Mouse (Mus musculus): ENCODE data around the gene Bard1. TPM values are rescaled to one million over a fixed set of nuclear protein-coding genes. Genes with fewer than 3 reads are reported as not detected.
A peak's percentile ranks its signal among the peaks of the same experiment; 100 is the strongest.

The Bard1 gene
- polyA plus RNA-seq, 1 experiment from 2014 or later: 2.0 TPM

DNA sequence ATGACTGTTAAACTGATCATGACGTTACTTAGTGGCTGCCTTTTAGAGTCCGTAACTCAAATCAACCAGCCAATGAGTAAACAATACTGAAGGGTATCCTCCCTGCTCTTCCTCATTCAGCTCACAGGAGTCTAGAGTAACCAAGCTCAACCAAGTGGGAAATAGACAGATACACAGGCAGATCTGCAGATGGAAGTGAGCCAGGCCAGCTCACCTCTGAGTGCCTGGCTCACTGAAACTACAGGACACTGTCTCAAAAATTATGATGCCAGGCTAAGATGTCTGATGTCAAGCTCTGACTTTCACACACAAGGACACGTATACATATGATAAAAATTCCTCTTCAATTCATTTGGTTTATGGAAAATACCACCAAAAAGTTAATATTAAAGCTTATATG is 59.0 kb downstream of the Bard1 start:
- H3K9ac ChIP-seq (replicated peaks): no peak overlapping the region
- no peak overlapping the region for H3K27ac ChIP-seq (replicated peaks)
- H3K4me1 ChIP-seq: no peaks in the 10 kb centered on the region
- H3K9me3 ChIP-seq: no peaks in the 10 kb centered on the region
- H3K36me3 ChIP-seq: no peaks in the 10 kb centered on the region
- no peaks in the 10 kb centered on the region for H3K27me3 ChIP-seq
- H3K4me2 ChIP-seq (replicated peaks): no peak overlapping the region
- no peak for ATAC-seq (ENCODE audit: low FRiP score, low read depth)
- WGBS: 96% methylated on average over 3 of the region's 3 CpGs
- no peak overlapping the region for H3K4me3 ChIP-seq

DNA sequence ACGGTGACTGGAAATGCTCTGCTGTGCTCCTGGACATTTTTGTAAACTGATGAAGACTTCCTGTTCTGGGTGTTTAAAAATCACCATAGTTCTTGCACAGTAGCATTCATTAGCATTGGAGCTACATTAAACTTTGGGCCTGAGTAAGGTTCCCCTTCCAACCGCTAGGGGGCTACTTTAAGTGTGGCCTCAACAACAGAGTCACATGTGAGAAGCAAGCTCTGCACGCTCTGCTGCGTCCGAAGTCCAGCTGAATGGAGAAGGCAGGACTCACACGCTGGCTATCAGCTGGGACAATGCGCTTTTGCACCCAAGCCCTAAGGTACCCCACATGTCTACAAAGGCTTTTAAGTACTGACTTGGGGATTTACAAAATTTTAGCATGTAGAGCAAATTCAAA is 65.9 kb downstream of the Bard1 start:
- Histone ChIP-seq H3K27ac (replicated peaks) (no peak overlapping the region), H3K4me2 (replicated peaks) (no peak overlapping the region), H3K4me1 (no peaks in the 10 kb centered on the region), H3K9ac (replicated peaks) (no peak overlapping the region), H3K36me3 (no peaks in the 10 kb centered on the region), H3K4me3 (no peak overlapping the region), H3K9me3 (no peaks in the 10 kb centered on the region), H3K27me3 (no peaks in the 10 kb centered on the region)
- WGBS: 47% methylated on average over 7 of the region's 7 CpGs
- ATAC-seq (ENCODE audit: low FRiP score, low read depth): peak; percentile 80

DNA sequence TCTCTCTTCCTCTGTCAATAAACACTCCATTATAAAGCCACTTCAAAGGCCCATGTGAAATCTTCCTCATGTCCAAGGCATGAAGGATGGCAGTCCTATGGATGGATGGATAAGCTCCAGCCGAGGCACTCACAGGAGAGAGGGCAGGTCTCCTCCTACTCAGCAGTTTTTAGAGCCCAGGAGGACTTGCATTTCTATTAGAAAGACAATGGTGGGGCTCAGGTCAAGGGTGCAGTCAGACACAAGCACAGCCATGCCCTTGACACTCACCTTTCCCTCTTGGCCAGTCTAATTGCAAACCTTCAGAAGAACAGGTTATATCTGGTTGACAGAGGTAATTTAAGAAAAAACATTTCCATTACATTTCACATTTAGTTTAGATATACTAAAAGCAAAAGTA is 67.4 kb downstream of the Bard1 start:
- H3K9ac ChIP-seq (replicated peaks): no peak overlapping the region
- H3K9me3 ChIP-seq: no peaks in the 10 kb centered on the region
- no peak overlapping the region for H3K27ac ChIP-seq (replicated peaks)
- H3K4me3 ChIP-seq: no peak overlapping the region
- no peak for ATAC-seq (ENCODE audit: low FRiP score, low read depth)
- H3K4me2 ChIP-seq (replicated peaks): no peak overlapping the region
- H3K36me3 ChIP-seq: no peaks in the 10 kb centered on the region
- no peaks in the 10 kb centered on the region for H3K4me1 ChIP-seq
- H3K27me3 ChIP-seq: no peaks in the 10 kb centered on the region
- 59% methylated on average over 1 of the region's 1 CpGs for WGBS

DNA sequence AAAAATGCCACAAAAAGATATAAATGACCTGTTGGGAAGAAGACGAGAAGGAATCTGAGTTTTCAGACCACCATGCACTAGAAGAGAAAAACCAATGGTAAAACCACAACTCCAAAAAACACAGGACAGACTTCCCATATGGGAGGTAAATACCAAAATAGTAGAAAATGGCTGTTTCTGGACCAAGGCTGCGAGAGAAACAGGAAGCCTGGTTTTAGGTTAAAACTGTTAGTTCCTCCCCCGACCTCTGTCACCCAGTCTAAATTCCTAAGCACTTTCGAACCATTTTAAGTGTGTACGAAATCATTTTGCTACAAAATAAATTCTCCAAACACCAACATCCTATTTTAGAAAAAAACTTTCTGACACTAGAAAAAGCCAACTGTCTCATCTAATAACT is 80.2 kb downstream of the Bard1 start:
- 90% methylated on average over 5 of the region's 5 CpGs for WGBS
- Histone ChIP-seq H3K4me3 (no peak overlapping the region), H3K9ac (replicated peaks) (no peak overlapping the region), H3K9me3 (no peaks in the 10 kb centered on the region), H3K4me2 (replicated peaks) (no peak overlapping the region), H3K27me3 (no peaks in the 10 kb centered on the region), H3K4me1 (no peaks in the 10 kb centered on the region), H3K27ac (replicated peaks) (no peak overlapping the region), H3K36me3 (no peaks in the 10 kb centered on the region)
- no peak for ATAC-seq (ENCODE audit: low FRiP score, low read depth)

DNA sequence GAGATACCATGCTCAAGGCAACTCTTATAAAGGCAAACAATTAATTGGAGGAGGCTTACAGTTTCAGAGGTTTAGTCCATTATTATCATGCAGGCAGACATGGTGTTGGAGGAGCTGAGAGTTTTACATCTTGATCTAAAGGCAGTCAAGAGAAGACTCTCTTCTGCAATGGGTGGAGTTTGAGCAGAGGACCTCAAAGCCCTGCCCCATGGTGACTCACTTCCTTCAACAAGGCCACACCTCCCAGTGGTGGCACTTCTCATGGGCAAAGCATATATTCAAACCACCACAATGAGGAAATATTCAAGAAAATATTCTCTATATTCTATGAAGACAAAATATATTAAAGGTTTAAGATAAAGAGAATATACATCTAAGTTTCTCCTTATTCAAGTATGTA is 88.6 kb downstream of the Bard1 start:
- Histone ChIP-seq H3K9ac (replicated peaks) (no peak overlapping the region), H3K27me3 (no peaks in the 10 kb centered on the region), H3K36me3 (no peaks in the 10 kb centered on the region), H3K9me3 (no peaks in the 10 kb centered on the region), H3K27ac (replicated peaks) (no peak overlapping the region), H3K4me2 (replicated peaks) (no peak overlapping the region), H3K4me3 (no peak overlapping the region), H3K4me1 (no peaks in the 10 kb centered on the region)
- no peak for ATAC-seq (ENCODE audit: low FRiP score, low read depth)

DNA sequence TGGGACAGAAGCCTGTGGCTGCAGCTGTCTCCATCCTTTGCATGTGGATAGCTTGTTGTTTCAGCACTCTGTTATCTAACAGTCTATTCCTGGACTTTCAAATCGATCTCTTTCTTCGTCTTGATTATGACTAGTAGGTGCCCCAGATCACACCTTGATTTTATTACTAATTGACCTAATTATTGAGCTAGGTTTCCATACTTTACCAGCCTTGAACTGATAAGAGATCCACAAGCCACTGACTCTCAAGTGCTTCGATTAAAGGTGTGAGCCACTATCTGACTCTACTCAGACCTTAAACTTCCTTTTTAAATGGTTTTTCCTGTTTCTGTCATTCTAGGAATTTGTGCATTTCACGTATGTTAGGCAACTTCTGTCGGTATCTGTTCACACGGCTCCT is 96.9 kb downstream of the Bard1 start:
- no peak for ATAC-seq (ENCODE audit: low FRiP score, low read depth)
- WGBS: 87% methylated on average over 6 of the region's 6 CpGs
- Histone ChIP-seq H3K9me3 (no peaks in the 10 kb centered on the region), H3K4me3 (no peak overlapping the region), H3K4me2 (replicated peaks) (no peak overlapping the region), H3K4me1 (no peaks in the 10 kb centered on the region), H3K27me3 (no peaks in the 10 kb centered on the region), H3K27ac (replicated peaks) (no peak overlapping the region), H3K36me3 (no peaks in the 10 kb centered on the region), H3K9ac (replicated peaks) (no peak overlapping the region)

DNA sequence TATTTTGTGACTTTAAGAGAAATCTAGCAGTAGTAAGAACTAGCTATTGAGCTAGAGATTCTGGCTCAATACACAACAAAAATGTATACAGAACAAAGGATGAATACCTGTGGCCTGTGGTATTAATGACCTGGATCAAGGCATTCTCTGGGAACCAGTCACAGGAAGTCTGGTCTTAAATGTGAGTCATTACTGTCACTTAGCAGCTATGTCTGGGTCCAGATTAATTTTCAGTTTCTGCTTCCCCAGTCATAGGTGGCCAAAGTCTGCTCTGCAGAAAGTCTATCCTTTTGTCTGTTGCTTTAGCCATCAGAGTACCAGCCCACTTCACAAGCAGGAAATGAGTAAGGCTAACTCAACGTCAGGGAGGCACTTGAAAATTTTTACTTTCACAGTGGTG is 98.8 kb downstream of the Bard1 start:
- ATAC-seq (ENCODE audit: low FRiP score, low read depth): no peak
- WGBS: 75% methylated on average over 1 of the region's 1 CpGs
- Histone ChIP-seq H3K9me3 (no peaks in the 10 kb centered on the region), H3K27ac (replicated peaks) (no peak overlapping the region), H3K27me3 (no peaks in the 10 kb centered on the region), H3K36me3 (no peaks in the 10 kb centered on the region), H3K4me1 (no peaks in the 10 kb centered on the region), H3K4me3 (no peak overlapping the region), H3K4me2 (replicated peaks) (no peak overlapping the region), H3K9ac (replicated peaks) (no peak overlapping the region)

DNA sequence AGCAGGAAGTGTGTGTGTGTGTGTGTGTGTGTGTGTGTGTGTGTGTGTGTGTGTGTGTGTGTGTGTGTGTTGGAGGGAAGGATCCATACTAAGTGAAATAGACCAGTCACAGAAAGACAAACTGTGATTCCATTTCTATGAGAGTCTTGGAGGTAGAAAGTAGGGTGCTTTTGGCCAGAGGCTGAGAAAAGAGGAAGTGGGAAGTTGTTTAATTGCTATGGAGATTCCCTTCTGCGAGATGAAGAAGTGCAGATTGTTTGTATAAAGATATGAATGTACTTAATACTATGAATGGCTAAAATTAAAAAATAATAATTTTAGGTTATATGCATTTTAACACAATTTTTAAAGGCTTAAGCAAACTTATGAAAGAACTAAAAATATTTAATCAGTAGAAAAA is 99.2 kb downstream of the Bard1 start:
- no peaks in the 10 kb centered on the region for H3K9me3 ChIP-seq
- no peak overlapping the region for H3K4me3 ChIP-seq
- no peak overlapping the region for H3K27ac ChIP-seq (replicated peaks)
- no peaks in the 10 kb centered on the region for H3K27me3 ChIP-seq
- no peak for ATAC-seq (ENCODE audit: low FRiP score, low read depth)
- no peaks in the 10 kb centered on the region for H3K36me3 ChIP-seq
- WGBS: 84% methylated on average over 1 of the region's 1 CpGs
- no peaks in the 10 kb centered on the region for H3K4me1 ChIP-seq
- no peak overlapping the region for H3K4me2 ChIP-seq (replicated peaks)
- H3K9ac ChIP-seq (replicated peaks): no peak overlapping the region

DNA sequence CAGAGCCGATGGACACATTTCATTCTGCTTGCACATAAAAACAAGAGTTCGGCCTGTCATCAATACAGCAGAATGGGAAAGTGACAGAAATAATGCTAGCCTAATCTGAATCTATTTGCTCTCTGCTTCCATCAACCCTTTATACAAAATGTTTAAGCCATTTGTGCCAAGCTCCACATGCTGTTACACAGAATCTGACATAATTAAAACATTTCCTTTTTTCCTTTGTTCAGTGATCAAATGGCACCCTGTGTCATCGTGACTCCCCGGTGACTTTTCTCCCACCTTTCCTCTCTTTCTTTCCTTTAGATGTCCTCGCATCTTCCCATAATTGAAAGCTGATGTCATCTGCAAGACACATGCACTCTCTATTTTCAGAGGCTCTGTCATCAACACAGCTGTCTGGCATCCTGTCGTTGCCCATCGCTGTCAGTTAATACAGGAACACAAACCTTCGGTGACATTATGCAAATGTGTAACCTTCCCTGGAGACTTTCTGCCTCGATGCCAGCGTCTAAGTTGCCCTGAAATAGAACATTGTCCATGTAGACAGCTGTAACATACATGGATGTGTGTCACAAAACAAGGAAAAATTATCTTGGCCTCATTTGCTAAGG is 105.5 kb downstream of the Bard1 start:
- Histone ChIP-seq H3K4me3 (no peak overlapping the region), H3K27ac (replicated peaks) (no peak overlapping the region)
- ATAC-seq (ENCODE audit: low FRiP score, low read depth): no peak

DNA sequence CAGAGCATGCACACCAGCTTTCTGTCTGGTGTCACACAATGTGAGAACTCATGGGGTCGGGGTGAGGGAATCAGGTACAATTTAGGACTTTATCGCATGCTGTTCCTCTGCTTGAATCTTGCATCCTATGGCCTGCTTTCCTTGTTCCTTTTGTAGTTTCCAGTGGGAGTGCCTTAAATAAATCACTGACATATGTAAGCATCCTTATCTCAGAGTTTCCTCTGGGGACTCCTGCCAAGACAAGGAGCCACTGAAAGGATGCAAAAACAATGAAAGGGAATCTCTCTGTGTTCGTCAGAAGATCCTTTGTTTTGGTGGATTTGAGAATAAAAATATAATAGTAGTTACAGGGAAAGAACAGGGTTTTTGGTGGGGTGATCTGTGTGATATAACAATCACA is 106.2 kb downstream of the Bard1 start:
- H3K9me3 ChIP-seq: no peaks in the 10 kb centered on the region
- H3K9ac ChIP-seq (replicated peaks): no peak overlapping the region
- no peaks in the 10 kb centered on the region for H3K4me1 ChIP-seq
- H3K36me3 ChIP-seq: no peaks in the 10 kb centered on the region
- no peak for ATAC-seq (ENCODE audit: low FRiP score, low read depth)
- WGBS: 74% methylated on average over 3 of the region's 3 CpGs
- no peak overlapping the region for H3K4me2 ChIP-seq (replicated peaks)
- H3K4me3 ChIP-seq: no peak overlapping the region
- H3K27ac ChIP-seq (replicated peaks): no peak overlapping the region
- H3K27me3 ChIP-seq: no peaks in the 10 kb centered on the region

More for the DNA sequence above, 105.5 kb downstream of the Bard1 start:
- Histone ChIP-seq H3K4me2 (replicated peaks) (no peak overlapping the region), H3K27me3 (no peaks in the 10 kb centered on the region), H3K36me3 (no peaks in the 10 kb centered on the region), H3K9ac (replicated peaks) (no peak overlapping the region), H3K4me1 (no peaks in the 10 kb centered on the region), H3K9me3 (no peaks in the 10 kb centered on the region)
- WGBS: 72% methylated on average over 10 of the region's 10 CpGs
